Mouse (Mus musculus): ENCODE data around the gene Tgfa. TPM values are rescaled to one million over a fixed set of nuclear protein-coding genes. Genes with fewer than 3 reads are reported as not detected.

The Tgfa gene
- total RNA-seq, 1 experiment: 2.2 TPM

DNA sequence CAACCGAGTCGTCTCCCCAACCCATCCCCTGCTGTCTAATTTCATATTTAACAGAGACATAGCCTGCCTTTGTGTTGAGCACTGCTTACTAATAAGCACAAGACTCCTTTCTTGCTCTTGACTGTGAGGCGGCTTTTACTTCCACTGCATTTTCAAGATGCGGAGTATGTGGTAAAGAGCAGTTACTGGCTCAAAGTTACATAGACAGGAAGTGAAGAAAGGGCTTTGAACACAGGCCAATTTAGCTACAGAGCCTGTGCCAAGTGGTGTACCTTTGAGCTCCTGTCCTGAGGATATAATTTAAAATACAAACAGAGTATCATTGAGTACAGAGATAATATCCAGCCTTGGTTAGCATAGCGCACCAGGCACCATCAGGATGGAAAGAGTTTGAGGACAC lies 71.8 kb downstream of the Tgfa start:
- no peak for DNase-seq (ENCODE audit: low read depth, low spot score)
- no peaks in the 10 kb centered on the region for H3K4me1 ChIP-seq (ENCODE audit: control insufficient read depth in 2 of 2, insufficient read depth in 2 of 2, low read length in 2 of 2, poor library complexity in 1 of 2)
- no peaks in the 10 kb centered on the region for H3K36me3 ChIP-seq (ENCODE audit: control insufficient read depth, insufficient read depth, low read length, poor library complexity, severe bottlenecking)
- no peak overlapping the region for H3K4me3 ChIP-seq (ENCODE audit: insufficient read depth in 1 of 2, low read depth in 1 of 2, low read length in 2 of 2, poor library complexity in 1 of 2, severe bottlenecking in 1 of 2)
- H3K9ac ChIP-seq (ENCODE audit: insufficient read depth, low read depth, low read length, poor library complexity, severe bottlenecking): no peak overlapping the region
- in situ Hi-C loops (cut with MboI; ENCODE audit: low sequenced_read_pairs in 2 of 2, unreplicated experiment in 2 of 2): no loop called here
- TF ChIP-seq MAFK (IDR thresholded peaks at IDR 0.05; ENCODE audit: insufficient read depth, low read depth, low read length) (no peak), ZC3H11A (IDR thresholded peaks at IDR 0.05; ENCODE audit: borderline replicate concordance, low read depth, low read length) (no peak), HCFC1 (IDR thresholded peaks at IDR 0.05; ENCODE audit: borderline replicate concordance, insufficient read depth, low read length) (no peak), CHD2 (IDR thresholded peaks at IDR 0.05; ENCODE audit: low read depth, low read length) (no peak), ZNF384 (IDR thresholded peaks at IDR 0.05; ENCODE audit: low read depth, low read length) (no peak)
- H3K9me3 ChIP-seq (ENCODE audit: control insufficient read depth, insufficient read depth, low read depth, low read length): no peaks in the 10 kb centered on the region
- H3K27ac ChIP-seq (ENCODE audit: insufficient read depth, low read depth, low read length, poor library complexity, severe bottlenecking): no peak overlapping the region

DNA sequence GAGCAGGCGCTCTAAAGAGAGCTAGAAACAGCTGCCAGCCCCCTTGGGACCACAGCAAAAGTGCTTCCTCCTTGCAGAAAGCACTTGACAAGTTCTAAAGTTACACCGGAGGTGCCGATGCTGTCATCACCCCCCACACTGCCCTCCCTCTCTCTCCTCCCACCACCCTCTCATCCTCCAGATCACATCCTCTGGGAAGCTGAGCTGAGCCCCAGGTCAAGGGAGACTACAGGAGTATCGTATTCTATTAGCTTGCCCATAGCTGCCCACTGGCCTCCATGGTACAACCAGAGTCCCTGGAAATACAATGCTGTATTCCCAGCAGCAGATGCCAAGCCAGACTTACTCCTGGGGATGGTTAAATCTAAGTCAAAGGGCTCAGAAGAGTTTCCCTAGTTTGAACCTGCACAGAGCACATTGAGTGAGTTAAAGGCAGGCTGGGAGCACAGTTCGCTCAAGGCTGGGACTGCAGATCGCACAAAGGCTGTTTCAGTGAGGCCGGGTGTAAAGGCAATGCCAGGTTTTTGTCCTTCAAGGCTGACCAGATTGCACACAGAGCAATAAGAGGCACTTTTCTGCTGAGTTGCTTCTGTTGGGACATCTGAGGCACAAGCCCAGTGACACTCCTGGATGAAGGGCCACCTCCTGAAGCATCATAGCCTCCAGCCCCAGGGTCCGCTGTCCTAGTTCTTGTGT lies 75.5 kb downstream of the Tgfa start:
- TF ChIP-seq CHD2 (IDR thresholded peaks at IDR 0.05; ENCODE audit: low read depth, low read length) (no peak), ZNF384 (IDR thresholded peaks at IDR 0.05; ENCODE audit: low read depth, low read length) (no peak), MAFK (IDR thresholded peaks at IDR 0.05; ENCODE audit: insufficient read depth, low read depth, low read length) (no peak), ZC3H11A (IDR thresholded peaks at IDR 0.05; ENCODE audit: borderline replicate concordance, low read depth, low read length) (no peak), HCFC1 (IDR thresholded peaks at IDR 0.05; ENCODE audit: borderline replicate concordance, insufficient read depth, low read length) (no peak)
- Histone ChIP-seq H3K27ac (ENCODE audit: insufficient read depth, low read depth, low read length, poor library complexity, severe bottlenecking) (no peak overlapping the region), H3K4me3 (ENCODE audit: insufficient read depth in 1 of 2, low read depth in 1 of 2, low read length in 2 of 2, poor library complexity in 1 of 2, severe bottlenecking in 1 of 2) (no peak overlapping the region), H3K4me1 (ENCODE audit: control insufficient read depth in 2 of 2, insufficient read depth in 2 of 2, low read length in 2 of 2, poor library complexity in 1 of 2) (no peaks in the 10 kb centered on the region), H3K9me3 (ENCODE audit: control insufficient read depth, insufficient read depth, low read depth, low read length) (no peaks in the 10 kb centered on the region), H3K36me3 (ENCODE audit: control insufficient read depth, insufficient read depth, low read length, poor library complexity, severe bottlenecking) (no peaks in the 10 kb centered on the region), H3K9ac (ENCODE audit: insufficient read depth, low read depth, low read length, poor library complexity, severe bottlenecking) (no peak overlapping the region)
- DNase-seq (ENCODE audit: low read depth, low spot score): no peak
- in situ Hi-C loops (cut with MboI; ENCODE audit: low sequenced_read_pairs in 2 of 2, unreplicated experiment in 2 of 2): no loop called here

DNA sequence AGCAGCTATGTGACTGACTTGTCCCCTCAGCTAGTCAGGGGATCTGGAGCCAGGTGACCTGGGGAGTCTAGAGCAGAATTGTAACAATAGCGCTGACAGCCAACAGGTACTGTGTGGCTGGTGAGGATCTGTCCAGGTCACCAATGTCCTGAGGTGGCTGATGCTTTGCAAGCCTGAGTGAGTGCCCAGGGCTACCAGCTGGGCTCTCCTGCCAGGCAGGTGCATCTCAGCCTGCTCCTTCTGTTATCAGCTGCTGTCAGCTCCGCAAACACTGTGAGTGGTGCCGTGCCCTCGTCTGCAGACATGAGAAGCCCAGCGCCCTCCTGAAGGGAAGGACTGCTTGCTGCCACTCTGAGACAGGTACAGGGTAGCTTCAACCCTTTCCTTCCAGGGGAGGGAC lies 76.1 kb downstream of the Tgfa start:
- TF ChIP-seq MAFK (IDR thresholded peaks at IDR 0.05; ENCODE audit: insufficient read depth, low read depth, low read length): no peak
- TF ChIP-seq HCFC1 (IDR thresholded peaks at IDR 0.05; ENCODE audit: borderline replicate concordance, insufficient read depth, low read length): no peak
- TF ChIP-seq ZNF384 (IDR thresholded peaks at IDR 0.05; ENCODE audit: low read depth, low read length): no peak
- TF ChIP-seq ZC3H11A (IDR thresholded peaks at IDR 0.05; ENCODE audit: borderline replicate concordance, low read depth, low read length): no peak
- no peak for TF ChIP-seq CHD2 (IDR thresholded peaks at IDR 0.05; ENCODE audit: low read depth, low read length)
- H3K36me3 ChIP-seq (ENCODE audit: control insufficient read depth, insufficient read depth, low read length, poor library complexity, severe bottlenecking): no peaks in the 10 kb centered on the region
- H3K9me3 ChIP-seq (ENCODE audit: control insufficient read depth, insufficient read depth, low read depth, low read length): no peaks in the 10 kb centered on the region
- DNase-seq (ENCODE audit: low read depth, low spot score): no peak
- no peak overlapping the region for H3K27ac ChIP-seq (ENCODE audit: insufficient read depth, low read depth, low read length, poor library complexity, severe bottlenecking)
- no peaks in the 10 kb centered on the region for H3K4me1 ChIP-seq (ENCODE audit: control insufficient read depth in 2 of 2, insufficient read depth in 2 of 2, low read length in 2 of 2, poor library complexity in 1 of 2)
- no peak overlapping the region for H3K9ac ChIP-seq (ENCODE audit: insufficient read depth, low read depth, low read length, poor library complexity, severe bottlenecking)
- no peak overlapping the region for H3K4me3 ChIP-seq (ENCODE audit: insufficient read depth in 1 of 2, low read depth in 1 of 2, low read length in 2 of 2, poor library complexity in 1 of 2, severe bottlenecking in 1 of 2)
- in situ Hi-C loops (cut with MboI; ENCODE audit: low sequenced_read_pairs in 2 of 2, unreplicated experiment in 2 of 2): no loop called here

DNA sequence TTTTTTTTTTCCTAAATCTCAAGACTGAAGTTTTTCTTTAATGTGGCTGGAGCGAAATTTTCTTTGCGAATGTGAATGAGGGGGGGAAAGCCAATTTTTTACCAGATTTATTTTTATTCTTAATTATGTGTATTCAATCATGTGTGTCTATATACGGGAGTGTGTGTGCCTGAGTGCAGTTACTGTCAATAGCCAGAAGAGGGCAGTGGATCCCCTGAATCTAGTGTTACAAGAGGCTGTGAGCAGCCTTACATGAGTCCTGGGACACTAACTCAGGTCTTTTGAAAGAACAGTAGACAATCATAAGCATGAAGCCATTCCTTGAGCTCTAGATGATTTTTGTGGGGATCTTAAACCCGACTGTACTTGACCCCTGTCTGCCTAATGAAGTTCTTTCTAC lies 80.7 kb downstream of the Tgfa start:
- in situ Hi-C loops (cut with MboI; ENCODE audit: low sequenced_read_pairs in 2 of 2, unreplicated experiment in 2 of 2): no loop called here
- Histone ChIP-seq H3K4me3 (ENCODE audit: insufficient read depth in 1 of 2, low read depth in 1 of 2, low read length in 2 of 2, poor library complexity in 1 of 2, severe bottlenecking in 1 of 2) (no peak overlapping the region), H3K9me3 (ENCODE audit: control insufficient read depth, insufficient read depth, low read depth, low read length) (no peaks in the 10 kb centered on the region), H3K9ac (ENCODE audit: insufficient read depth, low read depth, low read length, poor library complexity, severe bottlenecking) (no peak overlapping the region), H3K4me1 (ENCODE audit: control insufficient read depth in 2 of 2, insufficient read depth in 2 of 2, low read length in 2 of 2, poor library complexity in 1 of 2) (peaks cover 0 to 2% of the 10 kb centered on the region in 2 experiments; a peak in 2 of 4 replicates), H3K27ac (ENCODE audit: insufficient read depth, low read depth, low read length, poor library complexity, severe bottlenecking) (no peak overlapping the region), H3K36me3 (ENCODE audit: control insufficient read depth, insufficient read depth, low read length, poor library complexity, severe bottlenecking) (no peaks in the 10 kb centered on the region)
- no peak for DNase-seq (ENCODE audit: low read depth, low spot score)
- TF ChIP-seq CHD2 (IDR thresholded peaks at IDR 0.05; ENCODE audit: low read depth, low read length) (no peak), ZC3H11A (IDR thresholded peaks at IDR 0.05; ENCODE audit: borderline replicate concordance, low read depth, low read length) (0 out of 2 replicates have a peak, but pooled peaks have one; percentile 11)

DNA sequence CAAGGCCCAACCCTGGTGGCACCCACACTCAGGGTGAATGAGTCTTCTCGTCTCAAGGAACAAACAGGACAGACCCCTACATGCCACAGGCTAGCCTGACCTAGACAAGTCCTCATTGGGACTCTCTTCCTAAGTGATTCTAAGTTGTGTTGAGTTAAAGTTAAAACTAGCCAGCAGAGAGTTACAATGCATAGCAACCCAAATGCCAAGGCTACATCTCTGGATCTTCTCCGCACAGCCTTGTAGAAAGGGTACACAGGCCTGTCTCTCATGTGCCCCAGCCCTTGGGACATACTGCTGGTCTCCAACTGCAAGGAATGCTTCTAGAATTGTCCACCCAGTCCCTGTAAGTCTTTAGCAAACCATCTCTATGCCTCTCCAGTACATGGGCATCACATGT lies 81.8 kb downstream of the Tgfa start:
- Histone ChIP-seq H3K27ac (ENCODE audit: insufficient read depth, low read depth, low read length, poor library complexity, severe bottlenecking) (no peak overlapping the region), H3K9ac (ENCODE audit: insufficient read depth, low read depth, low read length, poor library complexity, severe bottlenecking) (no peak overlapping the region), H3K4me1 (ENCODE audit: control insufficient read depth in 2 of 2, insufficient read depth in 2 of 2, low read length in 2 of 2, poor library complexity in 1 of 2) (peaks cover 0 to 2% of the 10 kb centered on the region in 2 experiments; a peak in 2 of 4 replicates), H3K9me3 (ENCODE audit: control insufficient read depth, insufficient read depth, low read depth, low read length) (no peaks in the 10 kb centered on the region), H3K4me3 (ENCODE audit: insufficient read depth in 1 of 2, low read depth in 1 of 2, low read length in 2 of 2, poor library complexity in 1 of 2, severe bottlenecking in 1 of 2) (no peak overlapping the region), H3K36me3 (ENCODE audit: control insufficient read depth, insufficient read depth, low read length, poor library complexity, severe bottlenecking) (no peaks in the 10 kb centered on the region)
- no peak for DNase-seq (ENCODE audit: low read depth, low spot score)
- no peak for TF ChIP-seq MAFK (IDR thresholded peaks at IDR 0.05; ENCODE audit: insufficient read depth, low read depth, low read length)
- TF ChIP-seq HCFC1 (IDR thresholded peaks at IDR 0.05; ENCODE audit: borderline replicate concordance, insufficient read depth, low read length): no peak
- no peak for TF ChIP-seq ZC3H11A (IDR thresholded peaks at IDR 0.05; ENCODE audit: borderline replicate concordance, low read depth, low read length)
- TF ChIP-seq CHD2 (IDR thresholded peaks at IDR 0.05; ENCODE audit: low read depth, low read length): no peak
- in situ Hi-C loops (cut with MboI; ENCODE audit: low sequenced_read_pairs in 2 of 2, unreplicated experiment in 2 of 2): no loop called here

Measured in ES-E14 (cell line).